Mouse (Mus musculus) midbrain, embryonic 16.5 days (tissue): ENCODE results near the gene Atp5f1. TPM values are rescaled to one million over a fixed set of nuclear protein-coding genes. Genes with fewer than 3 reads are reported as not detected.

ENCODE experiments used
- ATAC-seq: fragments of 200-750 bp; cut with Nextera tagmentation; 2 replicates; pipeline ENCODE4 v1.8.0; 2017; ENCODE audit warnings: moderate TSS enrichment
- H3K27ac ChIP-seq: fragments of 300-500 bp; sonication (generic); 2 replicates; pipeline ENCODE4 v1.5.1; 2014; ENCODE audit warnings: mild to moderate bottlenecking, low read length, mixed read lengths
- H3K27me3 ChIP-seq: fragments of 300-500 bp; sonication (generic); 2 replicates; pipeline ENCODE4 v1.6.1; 2014; ENCODE audit warnings: low read depth, low read length, mixed read lengths; ENCODE audit not compliant: control insufficient read depth, insufficient read depth
- H3K36me3 ChIP-seq: fragments of 300-500 bp; sonication (generic); 2 replicates; pipeline ENCODE4 v1.6.1; 2014; ENCODE audit warnings: mild to moderate bottlenecking, low read length, moderate library complexity, mixed read lengths; ENCODE audit not compliant: control insufficient read depth, insufficient read depth
- H3K4me1 ChIP-seq: fragments of 300-500 bp; sonication (generic); 2 replicates; pipeline ENCODE4 v1.6.1; 2014; ENCODE audit warnings: mild to moderate bottlenecking, low read length, mixed read lengths; ENCODE audit not compliant: control insufficient read depth, insufficient read depth
- H3K4me2 ChIP-seq: fragments of 300-500 bp; sonication (generic); 2 replicates; pipeline ENCODE4 v1.6.1; 2014; ENCODE audit warnings: mild to moderate bottlenecking, low read length, mixed read lengths
- H3K4me3 ChIP-seq: fragments of 300-500 bp; sonication (generic); 2 replicates; pipeline ENCODE4 v1.5.1; 2014; ENCODE audit warnings: low read depth, mild to moderate bottlenecking, low read length, moderate library complexity, mixed read lengths
- H3K9ac ChIP-seq: fragments of 300-500 bp; sonication (generic); 2 replicates; pipeline ENCODE4 v1.6.1; 2014; ENCODE audit warnings: low read depth, low read length, mixed read lengths
- H3K9me3 ChIP-seq: fragments of 300-500 bp; sonication (generic); replicated peaks from 2 replicates; pipeline ENCODE4 v1.6.1; 2014; ENCODE audit warnings: mild to moderate bottlenecking, low read length, mixed read lengths; ENCODE audit not compliant: control insufficient read depth, poor library complexity, severe bottlenecking
- WGBS: fragments of 180-500 bp; shearing (Covaris S2); extraction: QIAGEN DNeasy Blood & Tissue Kit; methylation state at CpG from one replicate; pipeline ENCODE4 v1.1.7; 2014; 5-methylcytosine and 5-hydroxymethylcytosine counted together
- polyA plus RNA-seq: library from polyadenylated mRNA; unstranded; fragments of >200 nt; fragmentation: Nextera tagmentation; extraction: Ambion mirVana; gene quantifications from 2 replicates; pipeline ENCODE4 v1.2.1, GENCODE M21; 2015

Atp5f1 gene
- polyA plus RNA-seq, 1 experiment from 2014 or later: 547 TPM

- no peaks in the 10 kb centered on the region for H3K27me3 ChIP-seq
- WGBS: 82% methylated on average over 11 of the region's 11 CpGs
Observed at GRCm38 (mm10) chr3:105910519-105911190, 49.2 kb downstream of the Atp5f1 start.

DNA sequence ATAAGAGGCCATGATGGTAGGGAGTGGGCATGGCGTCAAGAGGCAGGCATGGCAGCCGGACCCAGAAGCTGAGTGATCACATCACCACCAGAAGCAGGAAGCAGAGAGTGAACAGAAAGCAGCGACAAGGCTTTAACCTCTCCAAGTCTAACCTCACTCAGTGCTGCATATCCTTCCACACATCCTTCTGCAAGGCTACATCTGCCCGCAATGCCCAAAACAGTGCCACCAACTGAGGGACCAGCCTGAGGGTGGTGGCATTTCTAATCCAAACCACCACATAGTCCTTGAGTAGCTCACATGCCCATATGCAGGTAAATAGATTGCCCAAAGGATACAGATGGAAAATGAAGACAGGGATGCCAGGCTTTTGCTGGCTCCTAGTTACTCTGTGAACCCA, 50.9 kb downstream of the Atp5f1 start:
- H3K4me1 ChIP-seq: no peaks in the 10 kb centered on the region
- no peak overlapping the region for H3K4me2 ChIP-seq
- H3K9ac ChIP-seq: no peak overlapping the region
- H3K4me3 ChIP-seq: no peak overlapping the region
- no peaks in the 10 kb centered on the region for H3K27me3 ChIP-seq
- H3K9me3 ChIP-seq: no peaks in the 10 kb centered on the region
- H3K27ac ChIP-seq: no peak overlapping the region
- WGBS: 96% methylated on average over 4 of the region's 4 CpGs
- no peak for ATAC-seq
- H3K36me3 ChIP-seq: no peaks in the 10 kb centered on the region

More at GRCm38 (mm10) chr3:105910519-105911190, 49.2 kb downstream of the Atp5f1 start:
- Histone ChIP-seq H3K9me3 (no peaks in the 10 kb centered on the region), H3K27ac (no peak overlapping the region), H3K36me3 (no peaks in the 10 kb centered on the region), H3K4me2 (no peak overlapping the region), H3K9ac (no peak overlapping the region), H3K4me3 (no peak overlapping the region), H3K4me1 (no peaks in the 10 kb centered on the region)
- no peak for ATAC-seq

DNA sequence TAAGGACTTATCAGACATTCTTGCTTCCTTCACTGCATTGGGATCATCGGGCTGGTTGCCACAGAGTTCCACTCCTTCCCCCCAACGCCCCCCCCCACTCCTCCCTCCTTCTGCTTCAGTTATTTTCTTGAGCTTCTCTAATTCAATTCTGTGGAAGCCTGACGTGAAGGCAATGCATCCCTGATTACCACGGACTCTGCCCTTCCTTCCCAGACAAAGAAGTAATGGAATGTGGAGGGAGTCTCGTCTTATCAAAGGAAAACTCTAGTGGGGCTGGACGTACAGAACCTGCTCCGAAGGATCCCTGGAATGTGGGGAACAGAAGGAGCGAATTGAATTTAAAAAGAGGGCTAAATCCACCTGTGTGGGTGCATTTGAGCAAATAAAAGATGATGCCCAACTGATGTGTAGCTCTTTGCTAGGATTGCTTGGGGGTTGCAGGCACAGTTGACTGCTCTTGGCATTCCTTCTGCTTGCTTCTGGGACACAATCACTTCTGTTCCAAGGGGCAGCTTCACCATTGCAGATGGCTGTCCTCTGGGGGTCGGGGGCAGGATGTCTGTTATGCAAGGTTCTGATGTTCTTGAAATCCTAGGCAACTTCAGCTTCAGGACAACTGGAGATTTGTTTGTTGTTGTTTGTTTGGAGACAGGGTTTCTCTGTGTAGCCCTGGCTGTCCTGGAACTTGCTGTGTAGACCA, 51.8 kb downstream of the Atp5f1 start:
- Histone ChIP-seq H3K27me3 (no peaks in the 10 kb centered on the region), H3K9me3 (no peaks in the 10 kb centered on the region), H3K4me1 (no peaks in the 10 kb centered on the region), H3K4me3 (no peak overlapping the region), H3K4me2 (no peak overlapping the region), H3K36me3 (no peaks in the 10 kb centered on the region), H3K9ac (no peak overlapping the region), H3K27ac (no peak overlapping the region)
- WGBS: 36% methylated on average over 9 of the region's 9 CpGs
- no peak for ATAC-seq

GRCm38 (mm10) chr3:105904721-105905120, 55.2 kb downstream of the Atp5f1 start:
- Histone ChIP-seq H3K9ac (no peak overlapping the region), H3K4me1 (no peaks in the 10 kb centered on the region), H3K9me3 (no peaks in the 10 kb centered on the region), H3K27ac (no peak overlapping the region), H3K4me3 (no peak overlapping the region), H3K27me3 (no peaks in the 10 kb centered on the region), H3K36me3 (no peaks in the 10 kb centered on the region), H3K4me2 (no peak overlapping the region)
- ATAC-seq: no peak
- 92% methylated on average over 9 of the region's 9 CpGs for WGBS

GRCm38 (mm10) chr3:105904213-105904612, 55.7 kb downstream of the Atp5f1 start:
- H3K9ac ChIP-seq: no peak overlapping the region
- H3K27me3 ChIP-seq: no peaks in the 10 kb centered on the region
- H3K4me2 ChIP-seq: no peak overlapping the region
- 74% methylated on average over 4 of the region's 4 CpGs for WGBS
- H3K36me3 ChIP-seq: no peaks in the 10 kb centered on the region
- no peak overlapping the region for H3K4me3 ChIP-seq
- H3K4me1 ChIP-seq: no peaks in the 10 kb centered on the region
- no peak for ATAC-seq
- no peaks in the 10 kb centered on the region for H3K9me3 ChIP-seq
- H3K27ac ChIP-seq: no peak overlapping the region

DNA sequence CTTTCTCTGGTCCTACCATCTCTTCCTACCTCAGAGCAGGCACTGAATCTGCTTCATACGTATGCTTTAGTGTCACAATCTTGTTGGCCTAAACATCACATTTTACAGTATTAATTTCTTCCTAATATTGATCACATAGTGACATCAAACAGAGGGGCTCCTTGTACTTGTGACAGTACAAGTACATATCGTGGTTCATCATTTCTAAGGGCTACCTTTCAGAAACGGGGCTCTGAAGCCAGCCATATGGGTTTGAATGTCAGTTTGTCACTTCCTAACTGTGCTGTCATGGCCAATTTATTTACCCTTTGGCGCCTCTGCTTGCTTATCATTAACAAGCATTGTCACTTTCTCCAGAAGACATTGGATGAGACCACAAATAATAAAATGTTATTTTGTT, 58.4 kb downstream of the Atp5f1 start:
- 80% methylated on average over 4 of the region's 4 CpGs for WGBS
- H3K36me3 ChIP-seq: no peaks in the 10 kb centered on the region
- no peak for ATAC-seq
- no peak overlapping the region for H3K9ac ChIP-seq
- no peaks in the 10 kb centered on the region for H3K4me1 ChIP-seq
- no peak overlapping the region for H3K27ac ChIP-seq
- H3K4me2 ChIP-seq: no peak overlapping the region
- H3K4me3 ChIP-seq: no peak overlapping the region
- H3K9me3 ChIP-seq: no peaks in the 10 kb centered on the region
- no peaks in the 10 kb centered on the region for H3K27me3 ChIP-seq

GRCm38 (mm10) chr3:105900716-105901115, 59.2 kb downstream of the Atp5f1 start:
- WGBS: 84% methylated on average over 3 of the region's 3 CpGs
- no peak for ATAC-seq
- no peak overlapping the region for H3K4me3 ChIP-seq
- H3K4me2 ChIP-seq: no peak overlapping the region
- no peak overlapping the region for H3K27ac ChIP-seq
- no peaks in the 10 kb centered on the region for H3K36me3 ChIP-seq
- no peaks in the 10 kb centered on the region for H3K27me3 ChIP-seq
- H3K9ac ChIP-seq: no peak overlapping the region
- H3K4me1 ChIP-seq: no peaks in the 10 kb centered on the region
- H3K9me3 ChIP-seq: no peaks in the 10 kb centered on the region

DNA sequence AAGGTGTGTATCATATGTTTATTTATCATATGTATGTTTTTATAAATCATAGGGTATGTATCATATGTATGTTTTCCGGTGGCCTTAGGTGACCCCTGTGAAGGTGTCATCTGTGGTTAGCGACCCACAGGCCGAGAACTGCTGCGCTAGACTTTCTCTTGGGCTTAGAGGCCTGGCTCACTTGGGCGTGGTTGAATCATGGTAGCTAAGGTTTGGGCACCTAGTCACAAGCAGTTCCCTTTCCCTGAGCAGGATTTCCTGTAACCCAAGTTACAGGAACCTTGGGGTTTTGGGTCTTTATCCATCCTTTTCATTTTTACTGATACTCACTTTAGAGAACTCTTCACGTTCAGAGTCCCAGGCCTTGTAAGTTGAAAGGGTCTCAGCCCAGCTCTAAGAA, 59.6 kb downstream of the Atp5f1 start:
- H3K9ac ChIP-seq: no peak overlapping the region
- H3K27me3 ChIP-seq: no peaks in the 10 kb centered on the region
- no peak overlapping the region for H3K4me3 ChIP-seq
- H3K9me3 ChIP-seq: no peaks in the 10 kb centered on the region
- WGBS: 78% methylated on average over 6 of the region's 6 CpGs
- H3K4me1 ChIP-seq: no peaks in the 10 kb centered on the region
- no peaks in the 10 kb centered on the region for H3K36me3 ChIP-seq
- H3K27ac ChIP-seq: no peak overlapping the region
- H3K4me2 ChIP-seq: no peak overlapping the region
- no peak for ATAC-seq

- 45% methylated on average over 8 of the region's 8 CpGs for WGBS
- H3K9me3 ChIP-seq: no peaks in the 10 kb centered on the region
- H3K4me3 ChIP-seq: no peak overlapping the region
- peak; percentile 85 for ATAC-seq
- no peak overlapping the region for H3K4me2 ChIP-seq
- H3K4me1 ChIP-seq: no peaks in the 10 kb centered on the region
- H3K27me3 ChIP-seq: no peaks in the 10 kb centered on the region
- H3K9ac ChIP-seq: no peak overlapping the region
- no peaks in the 10 kb centered on the region for H3K36me3 ChIP-seq
- no peak overlapping the region for H3K27ac ChIP-seq
Observed at GRCm38 (mm10) chr3:105899394-105900147, 60.3 kb downstream of the Atp5f1 start.
